Mouse (Mus musculus) CH12.LX (cell line): ENCODE measurements at regions not wholly inside any gene's neighbourhood (a gene's known extent, or its start where the extent isn't known, plus 50 kb on each side); places are given as distances from the start of the nearest gene placed in this dataset.

Experiments
- CTCF ChIP-seq, 2 experiments: IDR thresholded peaks in 1 of 2; conservative IDR thresholded peaks in 1 of 2; 2 replicates each; pipeline ENCODE4 v1.5.1; 2011 to 2012; ENCODE audit warnings: low read depth in 2 of 2, low read length in 2 of 2, improper control_type of control experiment in 1 of 2, inconsistent platforms in 1 of 2, mild to moderate bottlenecking in 1 of 2, moderate library complexity in 1 of 2
- E2F4 ChIP-seq: IDR thresholded peaks from 2 replicates; pipeline ENCODE4 v1.6.1; 2011; ENCODE audit warnings: low read depth, low read length, improper control_type of control experiment; ENCODE audit not compliant: insufficient replicate concordance
- EP300 ChIP-seq: IDR thresholded peaks from 2 replicates; pipeline ENCODE4 v1.6.1; 2011; ENCODE audit warnings: low read length, improper control_type of control experiment
- GABPA ChIP-seq: IDR thresholded peaks from 2 replicates; pipeline ENCODE4 v1.6.1; 2012; ENCODE audit warnings: low read depth, low read length, improper control_type of control experiment, inconsistent platforms; ENCODE audit not compliant: insufficient replicate concordance
- MAFK ChIP-seq: IDR thresholded peaks from 2 replicates; pipeline ENCODE4 v1.6.1; 2011; ENCODE audit warnings: low read length, improper control_type of control experiment; ENCODE audit not compliant: insufficient replicate concordance
- MAZ ChIP-seq: IDR thresholded peaks from 2 replicates; pipeline ENCODE4 v1.6.1; 2012; ENCODE audit warnings: low read depth, mild to moderate bottlenecking, inconsistent platforms, low read length, improper control_type of control experiment, moderate library complexity
- MXI1 ChIP-seq: IDR thresholded peaks from 2 replicates; pipeline ENCODE4 v1.6.1; 2011; ENCODE audit warnings: mild to moderate bottlenecking, low read depth, low read length, improper control_type of control experiment

GRCm38 (mm10) chr4:26555690-26556089, 209.0 kb upstream of the Manea start:
- TF ChIP-seq MXI1 (no peak), MAFK (no peak), EP300 (no peak), E2F4 (no peak), CTCF (conservative IDR thresholded peaks at IDR 0.05 in 1 of 2, IDR thresholded peaks at IDR 0.05 in 1 of 2; ENCODE audit: low read depth in 2 of 2, low read length in 2 of 2) (no peak), MAZ (no peak), GABPA (no peak)
